16 mouse cellular contexts compared by ENCODE assay signal in genomic region chr17:30386241-30386640, GRCm38 (mm10).
"Had no signal": no experiment of that assay in that cellular context is flagged by ENCODE, and none has a peak within 500 bp of the region (broad histone marks: within the 10 kb centered on the region; RNA-seq: fewer than 3 reads in every experiment).

No protein-coding gene starts in this region.

- H3K27ac ChIP-seq: neural tube, embryonic 13.5 days; neural tube, embryonic 15.5 days; stomach, embryonic 15.5 days; stomach, postnatal 0 days had no signal

- DNase-seq: retina, postnatal 1 day; right cerebral cortex, adult 18-20 months; right cerebral cortex, postnatal 14 days; right cerebral cortex, postnatal 25 days; right cerebral cortex, postnatal 4 days; spleen, adult 18-20 months; thymus, adult 18-20 months; thymus, adult 2 months; thymus, postnatal 14 days; thymus, postnatal 25 days; thymus, postnatal 36 days; thymus, postnatal 4 days had no signal

- H3K4me3 ChIP-seq: neural tube, embryonic 13.5 days; neural tube, embryonic 15.5 days; stomach, embryonic 15.5 days had no signal
